Mouse (Mus musculus) heart, embryonic 14.5 days (tissue): ENCODE data around the gene Kdm4d. TPM values are rescaled to one million over a fixed set of nuclear protein-coding genes. Genes with fewer than 3 reads are reported as not detected.

Experiments used
- ATAC-seq: fragments of 200-750 bp; cut with Nextera tagmentation; 2 replicates; pipeline ENCODE4 v1.8.0; 2017; ENCODE audit warnings: low read depth, moderate TSS enrichment; ENCODE audit not compliant: insufficient number of reproducible peaks, insufficient read depth, low FRiP score
- H3K27ac ChIP-seq, 2 experiments: fragments of 200-500 bp in 1 of 2; fragments of 300-500 bp in 1 of 2; sonication (generic) in 1 of 2; replicated peaks in 1 of 2; 2 replicates each; pipeline ENCODE4 v1.5.1; 2012 to 2014; ENCODE audit warnings: low read depth in 2 of 2, low read length in 2 of 2, control low read depth in 1 of 2, mild to moderate bottlenecking in 1 of 2, mixed read lengths in 1 of 2; ENCODE audit not compliant: control insufficient read depth in 1 of 2, insufficient read depth in 1 of 2
- H3K27me3 ChIP-seq: fragments of 300-500 bp; sonication (generic); 2 replicates; pipeline ENCODE4 v1.6.1; 2014; ENCODE audit warnings: mild to moderate bottlenecking, low read length, control low read depth; ENCODE audit not compliant: control insufficient read depth, insufficient read depth
- H3K36me3 ChIP-seq: fragments of 300-500 bp; sonication (generic); 2 replicates; pipeline ENCODE4 v1.6.1; 2014; ENCODE audit warnings: mild to moderate bottlenecking, control low read depth, low read length, mixed read lengths; ENCODE audit not compliant: control insufficient read depth, insufficient read depth
- H3K4me1 ChIP-seq, 2 experiments: fragments of 200-500 bp in 1 of 2; fragments of 300-500 bp in 1 of 2; sonication (generic) in 1 of 2; 2 replicates each; pipeline ENCODE4 v1.6.1; 2012 to 2014; ENCODE audit warnings: low read length in 2 of 2, control low read depth in 1 of 2, mixed read lengths in 1 of 2; ENCODE audit not compliant: control insufficient read depth in 2 of 2, insufficient read depth in 2 of 2
- H3K4me2 ChIP-seq: fragments of 300-500 bp; sonication (generic); 2 replicates; pipeline ENCODE4 v1.6.1; 2014; ENCODE audit warnings: mild to moderate bottlenecking, low read length
- H3K4me3 ChIP-seq, 2 experiments: fragments of 200-500 bp in 1 of 2; fragments of 300-500 bp in 1 of 2; sonication (generic) in 1 of 2; 2 replicates each; pipeline ENCODE4 v1.5.1; 2012 to 2014; ENCODE audit warnings: low read length in 2 of 2, mild to moderate bottlenecking in 2 of 2, control low read depth in 1 of 2, low read depth in 1 of 2, moderate library complexity in 1 of 2; ENCODE audit not compliant: control insufficient read depth in 1 of 2, insufficient read depth in 1 of 2
- H3K9ac ChIP-seq: fragments of 300-500 bp; sonication (generic); 2 replicates; pipeline ENCODE4 v1.6.1; 2014; ENCODE audit warnings: mild to moderate bottlenecking, low read length
- H3K9me3 ChIP-seq: fragments of 300-500 bp; sonication (generic); 2 replicates; pipeline ENCODE4 v1.6.1; 2016; ENCODE audit warnings: low read length, control low read depth; ENCODE audit not compliant: control insufficient read depth
- WGBS: fragments of 180-500 bp; shearing (Covaris S2); extraction: QIAGEN DNeasy Blood & Tissue Kit; methylation state at CpG from one replicate; pipeline ENCODE4 v1.1.7; 2014; 5-methylcytosine and 5-hydroxymethylcytosine counted together
- polyA plus RNA-seq: library from polyadenylated mRNA; unstranded; fragments of >200 nt; fragmentation: Nextera tagmentation; extraction: Ambion mirVana; gene quantifications from 2 replicates; pipeline ENCODE4 v1.2.1, GENCODE M21; 2014

The Kdm4d gene
- polyA plus RNA-seq = 0.07 and 0.12 TPM in 2 replicates

- under 1% methylated on average over 59 of the region's 59 CpGs for WGBS
- Histone ChIP-seq H3K9me3 (no peaks in the 10 kb centered on the region), H3K9ac (peak within 1 kb of the TSS; percentile 88), H3K27me3 (no peaks in the 10 kb centered on the region), H3K4me1 (peaks cover 0 to 9% of the 10 kb centered on the region in 2 experiments; a peak in 1 of 4 replicates), H3K36me3 (peaks cover 34% of the 10 kb centered on the region), H3K4me3 (peak within 1 kb of the TSS; percentile 74 to 78), H3K4me2 (peak within 1 kb of the TSS; percentile 88), H3K27ac (peak within 1 kb of the TSS; percentile 50 to 65)
- ATAC-seq = peak; percentile 94
These were observed at the start of gene Kdm4d, which contains the start of gene Cwc15 for GRCm38 (mm10) chr9:14500023-14500915. Kdm4d (minus strand) TSS chr9:14500482. Cwc15 (plus strand) TSS chr9:14500617.

GRCm38 (mm10) chr9:14548366-14548761, 48.1 kb upstream of the Kdm4d start:
- no peak for ATAC-seq
- Histone ChIP-seq H3K4me3 (no peak overlapping the region), H3K36me3 (peaks cover 91% of the 10 kb centered on the region), H3K9me3 (no peaks in the 10 kb centered on the region), H3K4me1 (peaks cover 6 to 9% of the 10 kb centered on the region in 2 experiments), H3K9ac (no peak overlapping the region), H3K27ac (no peak overlapping the region), H3K4me2 (no peak overlapping the region), H3K27me3 (no peaks in the 10 kb centered on the region)
- 76% methylated on average over 11 of the region's 11 CpGs for WGBS

GRCm38 (mm10) chr9:14547584-14548365, 47.5 kb upstream of the Kdm4d start:
- Histone ChIP-seq H3K27me3 (no peaks in the 10 kb centered on the region), H3K4me2 (no peak overlapping the region), H3K4me1 (peaks cover 6 to 9% of the 10 kb centered on the region in 2 experiments), H3K27ac (no peak overlapping the region), H3K9me3 (no peaks in the 10 kb centered on the region), H3K36me3 (peaks cover 89% of the 10 kb centered on the region), H3K4me3 (no peak overlapping the region), H3K9ac (no peak overlapping the region)
- WGBS = 63% methylated on average over 12 of the region's 12 CpGs
- ATAC-seq = no peak

GRCm38 (mm10) chr9:14544034-14544757, 43.9 kb upstream of the Kdm4d start:
- H3K27ac ChIP-seq = 0 out of 4 replicates have a peak overlapping the region, but pooled peaks of 1 of the 2 experiments have one; percentile 17
- 33% methylated on average over 9 of the region's 9 CpGs for WGBS
- no peak overlapping the region for H3K4me2 ChIP-seq
- H3K36me3 ChIP-seq = peaks cover 80% of the 10 kb centered on the region
- ATAC-seq = no peak
- no peak overlapping the region for H3K9ac ChIP-seq
- no peak overlapping the region for H3K4me3 ChIP-seq
- H3K4me1 ChIP-seq = peaks cover 6 to 9% of the 10 kb centered on the region in 2 experiments
- no peaks in the 10 kb centered on the region for H3K27me3 ChIP-seq
- no peaks in the 10 kb centered on the region for H3K9me3 ChIP-seq

GRCm38 (mm10) chr9:14534833-14535456, 34.7 kb upstream of the Kdm4d start:
- H3K4me1 ChIP-seq = no peaks in the 10 kb centered on the region
- H3K27me3 ChIP-seq = no peaks in the 10 kb centered on the region
- H3K4me3 ChIP-seq = no peak overlapping the region
- peaks cover 8% of the 10 kb centered on the region for H3K36me3 ChIP-seq
- no peak for ATAC-seq
- no peak overlapping the region for H3K4me2 ChIP-seq
- no peak overlapping the region for H3K9ac ChIP-seq
- H3K27ac ChIP-seq = no peak overlapping the region
- no peaks in the 10 kb centered on the region for H3K9me3 ChIP-seq
- 80% methylated on average over 9 of the region's 9 CpGs for WGBS

- Histone ChIP-seq H3K27me3 (no peaks in the 10 kb centered on the region), H3K4me3 (no peak overlapping the region), H3K9ac (no peak overlapping the region), H3K36me3 (no peaks in the 10 kb centered on the region; the same call in 1 of the 2 replicates), H3K9me3 (no peaks in the 10 kb centered on the region), H3K27ac (no peak overlapping the region), H3K4me2 (no peak overlapping the region), H3K4me1 (no peaks in the 10 kb centered on the region)
- ATAC-seq = no peak
- WGBS = 82% methylated on average over 2 of the region's 2 CpGs
These were observed 33.4 kb upstream of the Kdm4d start for GRCm38 (mm10) chr9:14533659-14534058.

GRCm38 (mm10) chr9:14532283-14532682, 32.0 kb upstream of the Kdm4d start:
- no peaks in the 10 kb centered on the region for H3K9me3 ChIP-seq
- no peak for ATAC-seq
- no peaks in the 10 kb centered on the region for H3K4me1 ChIP-seq
- H3K27ac ChIP-seq = no peak overlapping the region
- H3K9ac ChIP-seq = no peak overlapping the region
- no peak overlapping the region for H3K4me3 ChIP-seq
- no peak overlapping the region for H3K4me2 ChIP-seq
- 61% methylated on average over 3 of the region's 3 CpGs for WGBS
- no peaks in the 10 kb centered on the region for H3K36me3 ChIP-seq
- H3K27me3 ChIP-seq = no peaks in the 10 kb centered on the region
